8 mouse cellular contexts compared by ENCODE assay signal in genomic region chr2:49452451-49453081, GRCm38 (mm10). TPM values are rescaled to one million over a fixed set of nuclear protein-coding genes. Genes with fewer than 3 reads are reported as not detected.
DNase-seq lines count a peak whose midpoint lies in the region; ATAC-seq and TF ChIP-seq lines count a peak whose summit lies in the region.

No protein-coding gene starts in this region.

- H3K9ac ChIP-seq in heart, embryonic 12.5 days = peak overlapping the region; percentile 99
- H3K9ac ChIP-seq in kidney, postnatal 0 days (ENCODE audit: low read depth, low read length) = peak overlapping the region; percentile 98
- peak overlapping the region; percentile 95 for H3K9ac ChIP-seq in liver, embryonic 11.5 days (ENCODE audit: low read depth, low read length)

- no peak overlapping the region for H3K27ac ChIP-seq in brown adipose tissue, adult 24 weeks (replicated peaks; ENCODE audit: low read depth, low read length)
- peak overlapping the region; percentile 99 for H3K27ac ChIP-seq in heart, embryonic 12.5 days (ENCODE audit: poor library complexity, severe bottlenecking)
- peak overlapping the region; percentile 60 for H3K27ac ChIP-seq in kidney, postnatal 0 days
- peak overlapping the region; percentile 97; the same call in 1 of the 2 replicates for H3K27ac ChIP-seq in liver, embryonic 11.5 days (ENCODE audit: low read depth, low read length)

- peak overlapping the region; percentile 89 for H3K4me3 ChIP-seq in brown adipose tissue, adult 24 weeks (ENCODE audit: insufficient read depth, low read depth, low read length)
- H3K4me3 ChIP-seq in heart, embryonic 12.5 days = peak overlapping the region; percentile 92
- H3K4me3 ChIP-seq in kidney, postnatal 0 days (replicated peaks; ENCODE audit: low read depth, low read length) = peak overlapping the region; percentile 83
- peak overlapping the region; percentile 76 for H3K4me3 ChIP-seq in liver, embryonic 11.5 days (ENCODE audit: low read depth, low read length)
- peak overlapping the region; percentile 92 for H3K4me3 ChIP-seq in myocyte

- peaks cover 2% of the 10 kb centered on the region for H3K4me1 ChIP-seq in brown adipose tissue, adult 24 weeks (ENCODE audit: control insufficient read depth, insufficient read depth, insufficient read length, low read length)
- peaks cover 8% of the 10 kb centered on the region for H3K4me1 ChIP-seq in heart, embryonic 12.5 days (replicated peaks)
- no peaks in the 10 kb centered on the region for H3K4me1 ChIP-seq in kidney, postnatal 0 days (replicated peaks; ENCODE audit: insufficient read depth, low read length)
- H3K4me1 ChIP-seq in liver, embryonic 11.5 days (replicated peaks; ENCODE audit: control insufficient read depth, insufficient read depth, low read length) = no peaks in the 10 kb centered on the region; the same call in none of the 2 replicates

- no peak for TF ChIP-seq CTCF in kidney, postnatal 0 days (IDR thresholded peaks at IDR 0.05; ENCODE audit: low read depth)

- under 1% methylated on average over 37 of the region's 37 CpGs for WGBS in heart, embryonic 12.5 days
- WGBS in kidney, postnatal 0 days = under 1% methylated on average over 37 of the region's 37 CpGs
- under 1% methylated on average over 37 of the region's 37 CpGs for WGBS in liver, embryonic 11.5 days

- DNase-seq in kidney, postnatal 0 days (ENCODE audit: low spot score) = peak; percentile 97
- DNase-seq in liver, embryonic 11.5 days (ENCODE audit: low spot score) = peak; percentile 47
- peak; percentile 61 to 75 for DNase-seq in spleen, postnatal 4 days (ENCODE audit: low spot score in 2 of 2)

- H3ac ChIP-seq in myocyte (ENCODE audit: control insufficient read depth, insufficient read length) = peak overlapping the region; percentile 85

- H3K27me3 ChIP-seq in heart, embryonic 12.5 days (replicated peaks) = no peaks in the 10 kb centered on the region
- H3K27me3 ChIP-seq in kidney, postnatal 0 days (ENCODE audit: insufficient read depth, low read length) = no peaks in the 10 kb centered on the region
- H3K27me3 ChIP-seq in liver, embryonic 11.5 days (replicated peaks; ENCODE audit: control insufficient read depth, insufficient read depth, low read length) = no peaks in the 10 kb centered on the region
- H3K27me3 ChIP-seq in myocyte (ENCODE audit: control insufficient read depth, insufficient read depth, insufficient read length) = no peaks in the 10 kb centered on the region

- H3K4me2 ChIP-seq in heart, embryonic 12.5 days = peak overlapping the region; percentile 92
- H3K4me2 ChIP-seq in kidney, postnatal 0 days (ENCODE audit: low read length) = peak overlapping the region; percentile 91
- H3K4me2 ChIP-seq in liver, embryonic 11.5 days = peak overlapping the region; percentile 83
- H3K4me2 ChIP-seq in myocyte (ENCODE audit: low read depth) = peak overlapping the region; percentile 94

- no peaks in the 10 kb centered on the region for H3K36me3 ChIP-seq in heart, embryonic 12.5 days
- no peaks in the 10 kb centered on the region for H3K36me3 ChIP-seq in kidney, postnatal 0 days (ENCODE audit: insufficient read depth, low read length)
- no peaks in the 10 kb centered on the region for H3K36me3 ChIP-seq in liver, embryonic 11.5 days (ENCODE audit: control insufficient read depth, insufficient read depth, low read length)
- no peaks in the 10 kb centered on the region for H3K36me3 ChIP-seq in myocyte (ENCODE audit: control insufficient read depth, insufficient read depth)

- H3K9me3 ChIP-seq in heart, embryonic 12.5 days (replicated peaks) = no peaks in the 10 kb centered on the region
- no peaks in the 10 kb centered on the region for H3K9me3 ChIP-seq in kidney, postnatal 0 days (replicated peaks; ENCODE audit: low read length)
- H3K9me3 ChIP-seq in liver, embryonic 11.5 days (ENCODE audit: control insufficient read depth, low read length) = no peaks in the 10 kb centered on the region

- peak; percentile 83 for ATAC-seq in CD4-positive, CD25-positive, alpha-beta regulatory T cell, adult 4 months
- peak; percentile 81 for ATAC-seq in erythroid progenitor cell, adult 5-6 weeks (replicated peaks; ENCODE audit: low FRiP score, poor library complexity, severe bottlenecking)
- ATAC-seq in heart, embryonic 12.5 days (ENCODE audit: insufficient number of reproducible peaks, low FRiP score) = peak; percentile 52
- ATAC-seq in kidney, postnatal 0 days (replicated peaks; ENCODE audit: low FRiP score, low read depth) = peak; percentile 40; the same call in 1 of the 2 replicates
- ATAC-seq in liver, embryonic 11.5 days (replicated peaks; ENCODE audit: low FRiP score) = peak; percentile 58

- TF ChIP-seq POLR2A in myocyte (IDR thresholded peaks at IDR 0.05; ENCODE audit: insufficient read length, low read depth) = no peak

- peaks cover 55% of the 10 kb centered on the region for H3K79me2 ChIP-seq in myocyte (ENCODE audit: control insufficient read depth, insufficient read depth)

TF ChIP-seq in myocyte, 11 proteins besides CTCF, POLR2A, EP300 and RAD21:
- TF ChIP-seq REST (IDR thresholded peaks at IDR 0.05; ENCODE audit: insufficient read depth, insufficient read length) (no peak), USF1 (IDR thresholded peaks at IDR 0.05; ENCODE audit: low read depth) (no peak)
TF ChIP-seq in myocyte: peak in this region for 0.

RNA-seq across cellular contexts. Expression of gene Epc2, which starts 1.3 kb away (rescaled TPM):
- 10 to 100 TPM; 11.0 to 12.5 TPM for polyA plus RNA-seq in CD4-positive, CD25-positive, alpha-beta regulatory T cell, adult 4 months (2017; shearing (Covaris generic))
- polyA plus RNA-seq in brown adipose tissue, adult 24 weeks (2012; ENCODE audit: insufficient read depth, insufficient read length, missing spikeins) = 8.0 and 9.0 TPM in 2 replicates
- 10.1 and 15.5 TPM in 2 replicates for total RNA-seq in erythroid progenitor cell, adult 5-6 weeks (2015; ENCODE audit: low replicate concordance)
- total RNA-seq in erythroid progenitor cell, adult 5-6 weeks (2017; ENCODE audit: low replicate concordance) = 23.4 and 32.5 TPM in 2 replicates
- 5.5 and 5.8 TPM in 2 replicates for polyA plus RNA-seq in heart, embryonic 12.5 days (2016; fragmentation: Nextera tagmentation; extraction: Ambion mirVana)
- polyA plus RNA-seq in kidney, postnatal 0 days (2015; fragmentation: Nextera tagmentation; extraction: Ambion mirVana) = 5.8 and 6.7 TPM in 2 replicates
- 4.3 and 6.0 TPM in 2 replicates for polyA plus RNA-seq in liver, embryonic 11.5 days (2014; fragmentation: Nextera tagmentation; extraction: Ambion mirVana)
- 4.5 TPM for polyA plus RNA-seq in myocyte (2012; fragmentation: generic; extraction: Trizol)

Comparison
In these comparisons a context has a peak if more than half of its experiments do, and no peak if none do; other contexts are left out.
1. DNase-seq: peak in every context shown above with its lines; median percentile 97 in kidney, postnatal 0 days; 68 in spleen, postnatal 4 days; 47 in liver, embryonic 11.5 days.